Mouse (Mus musculus) liver, embryonic 14.5 days (tissue): ENCODE data around the gene Peli2. TPM values are rescaled to one million over a fixed set of nuclear protein-coding genes. Genes with fewer than 3 reads are reported as not detected.

Experiments
- ATAC-seq: fragments of 200-750 bp; cut with Nextera tagmentation; 2 replicates; pipeline ENCODE4 v1.8.0; 2017; ENCODE audit warnings: moderate number of reproducible peaks, mild to moderate bottlenecking, moderate library complexity; ENCODE audit not compliant: insufficient read depth
- DNase-seq, 3 experiments: peaks; one replicate each; pipeline ENCODE4 v3.0.0-alpha.2; 2012 to 2013; ENCODE audit warnings: low read depth in 3 of 3, low spot score in 3 of 3
- H3K27ac ChIP-seq: fragments of 300-500 bp; sonication (generic); 2 replicates; pipeline ENCODE4 v1.5.1; 2014; ENCODE audit warnings: moderate library complexity, mild to moderate bottlenecking, control low read depth, inconsistent platforms
- H3K27me3 ChIP-seq: fragments of 300-500 bp; sonication (generic); 2 replicates; pipeline ENCODE4 v1.6.1; 2014; ENCODE audit warnings: mild to moderate bottlenecking, low read length, moderate library complexity; ENCODE audit not compliant: control insufficient read depth, insufficient read depth
- H3K36me3 ChIP-seq: fragments of 300-500 bp; sonication (generic); replicated peaks from 2 replicates; pipeline ENCODE4 v1.6.1; 2014; ENCODE audit warnings: low read depth; ENCODE audit not compliant: control insufficient read depth, insufficient read depth
- H3K4me1 ChIP-seq, 2 experiments: fragments of 200-500 bp in 1 of 2; fragments of 300-500 bp in 1 of 2; sonication (generic) in 1 of 2; replicated peaks; 2 replicates each; pipeline ENCODE4 v1.6.1; 2012 to 2014; ENCODE audit warnings: antibody characterized with exemption in 1 of 2, inconsistent platforms in 1 of 2, low read length in 1 of 2; ENCODE audit not compliant: control insufficient read depth in 2 of 2, insufficient read depth in 2 of 2
- H3K4me2 ChIP-seq: fragments of 300-500 bp; sonication (generic); 2 replicates; pipeline ENCODE4 v1.6.1; 2014; ENCODE audit warnings: low read depth, mild to moderate bottlenecking, control low read depth, moderate library complexity
- H3K4me3 ChIP-seq, 2 experiments: fragments of 200-500 bp in 1 of 2; fragments of 300-500 bp in 1 of 2; sonication (generic) in 1 of 2; 2 replicates each; pipeline ENCODE4 v1.5.1; 2012 to 2014; ENCODE audit warnings: low read depth in 2 of 2, low read length in 2 of 2, mild to moderate bottlenecking in 2 of 2, control low read depth in 1 of 2, inconsistent platforms in 1 of 2, moderate library complexity in 1 of 2; ENCODE audit not compliant: insufficient read depth in 1 of 2
- H3K9ac ChIP-seq: fragments of 300-500 bp; sonication (generic); replicated peaks from 2 replicates; pipeline ENCODE4 v1.6.1; 2014; ENCODE audit warnings: mild to moderate bottlenecking, control low read depth, moderate library complexity
- H3K9me3 ChIP-seq: fragments of 300-500 bp; sonication (generic); 2 replicates; pipeline ENCODE4 v1.6.1; 2016; ENCODE audit warnings: low read length, mixed read lengths; ENCODE audit not compliant: control insufficient read depth
- CTCF ChIP-seq: IDR thresholded peaks from 2 replicates; pipeline ENCODE4 v1.5.1; 2016; ENCODE audit warnings: antibody characterized with exemption, low read depth, control low read depth
- EP300 ChIP-seq: IDR thresholded peaks from 2 replicates; pipeline ENCODE4 v1.6.1; 2016; ENCODE audit warnings: antibody characterized with exemption, low read depth
- WGBS: fragments of 180-500 bp; shearing (Covaris S2); extraction: QIAGEN DNeasy Blood & Tissue Kit; methylation state at CpG from one replicate; pipeline ENCODE4 v1.1.7; 2014; ENCODE audit not compliant: insufficient replicate concordance; 5-methylcytosine and 5-hydroxymethylcytosine counted together
- polyA plus RNA-seq, 2 experiments: library from polyadenylated mRNA; depleted of rRNA in 1 of 2; stranded (reverse) in 1 of 2; unstranded in 1 of 2; fragments of >200 nt; fragmentation: Nextera tagmentation in 1 of 2; extraction: Ambion mirVana in 1 of 2; gene quantifications; 2 replicates each; pipeline versions ENCODE4 v1.2.1 to v1.2.3; 2012 to 2014

The Peli2 gene
- polyA plus RNA-seq, 2 experiments = 0.68 to 0.70 TPM

DNA sequence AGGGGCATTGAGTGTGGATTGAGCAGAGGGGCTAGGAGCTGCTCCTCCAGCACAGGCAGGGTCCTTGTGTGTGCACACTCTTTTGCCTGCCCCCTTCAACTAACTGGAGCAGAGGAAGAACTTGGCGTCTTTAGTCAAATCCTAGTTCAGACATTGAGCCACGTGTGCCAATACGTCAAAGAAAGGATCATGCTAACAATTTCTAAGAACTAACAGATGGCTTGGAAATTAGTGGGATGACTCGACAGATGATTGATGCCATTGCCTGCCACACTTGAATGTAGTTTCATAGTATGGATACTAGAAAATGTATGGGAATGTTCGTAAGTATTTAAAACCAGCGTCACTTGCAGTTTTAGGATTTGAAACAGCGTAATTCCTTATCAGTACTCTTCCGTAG lies 54.5 kb downstream of the Peli2 start:
- Histone ChIP-seq H3K9me3 (no peaks in the 10 kb centered on the region), H3K9ac (no peak overlapping the region), H3K27ac (no peak overlapping the region), H3K4me3 (no peak overlapping the region), H3K36me3 (no peaks in the 10 kb centered on the region), H3K4me2 (no peak overlapping the region), H3K27me3 (no peaks in the 10 kb centered on the region), H3K4me1 (no peaks in the 10 kb centered on the region; a peak in 1 of 4 replicates)
- TF ChIP-seq EP300 (no peak), CTCF (no peak)
- ATAC-seq (no peak), DNase-seq (no peak)
- WGBS = 74% methylated on average over 8 of the region's 8 CpGs

DNA sequence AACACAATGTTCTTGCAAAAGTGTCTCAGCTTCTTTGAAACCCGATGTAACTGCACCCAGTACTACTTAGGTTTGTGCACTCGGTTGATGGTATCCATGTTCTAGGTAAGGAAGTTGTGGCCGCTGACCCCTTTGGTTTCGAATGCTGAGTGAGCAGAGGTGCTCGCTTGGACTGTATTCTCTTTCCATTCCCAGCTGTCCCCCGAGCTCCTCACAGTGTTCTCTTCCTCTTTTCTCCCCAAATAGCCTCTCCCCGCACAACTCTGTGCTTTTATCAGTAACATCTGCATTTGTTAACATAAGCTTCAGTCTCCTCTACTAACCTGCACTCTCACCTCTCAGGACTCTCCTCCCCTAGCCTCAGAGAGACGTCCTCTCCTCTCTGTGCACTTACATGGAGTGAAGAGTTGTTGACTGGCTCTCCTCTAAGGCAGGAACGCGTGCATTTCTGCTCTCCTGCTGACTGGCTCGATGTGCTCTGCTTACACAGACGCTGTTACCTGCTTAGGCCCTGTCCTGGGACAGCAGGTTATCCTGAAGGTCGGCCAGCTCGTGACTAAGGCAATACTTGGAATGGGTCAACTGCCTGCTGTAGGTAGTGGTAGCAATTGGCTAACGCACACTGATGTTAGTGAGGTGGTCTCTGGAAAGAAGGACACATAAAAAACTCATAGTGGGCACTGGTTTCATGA lies 57.8 kb downstream of the Peli2 start:
- ATAC-seq = no peak
- H3K9me3 ChIP-seq = no peaks in the 10 kb centered on the region
- H3K9ac ChIP-seq = no peak overlapping the region
- H3K27ac ChIP-seq = no peak overlapping the region
- WGBS = 36% methylated on average over 15 of the region's 15 CpGs
- H3K36me3 ChIP-seq = no peaks in the 10 kb centered on the region
- H3K4me2 ChIP-seq = no peak overlapping the region
- no peaks in the 10 kb centered on the region for H3K27me3 ChIP-seq
- TF ChIP-seq EP300 (no peak), CTCF (no peak)
- H3K4me3 ChIP-seq = no peak overlapping the region
- H3K4me1 ChIP-seq = no peaks in the 10 kb centered on the region; a peak in 1 of 4 replicates
- no peak for DNase-seq

DNA sequence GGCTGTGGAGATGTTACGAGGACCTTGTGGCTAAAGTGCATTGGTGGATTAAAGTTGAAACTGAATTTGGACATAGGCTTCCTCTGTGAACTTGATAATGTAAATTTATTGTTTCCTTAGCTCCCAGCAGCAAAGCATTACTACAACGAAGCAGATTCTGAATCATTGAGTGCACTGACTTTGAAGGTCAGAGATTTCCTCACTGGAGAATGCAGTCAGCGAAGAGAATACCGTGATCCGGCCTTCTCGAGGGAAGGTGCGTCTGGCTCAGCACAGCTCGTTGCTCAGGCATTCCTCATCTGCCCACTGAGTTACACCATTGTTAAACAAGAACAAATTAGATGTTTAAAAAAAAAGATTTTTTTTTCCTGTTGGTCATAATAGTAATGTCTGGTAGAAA lies 58.4 kb downstream of the Peli2 start:
- H3K9me3 ChIP-seq = no peaks in the 10 kb centered on the region
- no peaks in the 10 kb centered on the region; a peak in 1 of 4 replicates for H3K4me1 ChIP-seq
- no peak overlapping the region for H3K9ac ChIP-seq
- ATAC-seq (no peak), DNase-seq (no peak)
- WGBS = 73% methylated on average over 8 of the region's 8 CpGs
- H3K36me3 ChIP-seq = no peaks in the 10 kb centered on the region
- H3K27me3 ChIP-seq = no peaks in the 10 kb centered on the region
- H3K4me3 ChIP-seq = no peak overlapping the region
- H3K4me2 ChIP-seq = no peak overlapping the region
- H3K27ac ChIP-seq = no peak overlapping the region
- TF ChIP-seq CTCF = no peak
- no peak for TF ChIP-seq EP300

DNA sequence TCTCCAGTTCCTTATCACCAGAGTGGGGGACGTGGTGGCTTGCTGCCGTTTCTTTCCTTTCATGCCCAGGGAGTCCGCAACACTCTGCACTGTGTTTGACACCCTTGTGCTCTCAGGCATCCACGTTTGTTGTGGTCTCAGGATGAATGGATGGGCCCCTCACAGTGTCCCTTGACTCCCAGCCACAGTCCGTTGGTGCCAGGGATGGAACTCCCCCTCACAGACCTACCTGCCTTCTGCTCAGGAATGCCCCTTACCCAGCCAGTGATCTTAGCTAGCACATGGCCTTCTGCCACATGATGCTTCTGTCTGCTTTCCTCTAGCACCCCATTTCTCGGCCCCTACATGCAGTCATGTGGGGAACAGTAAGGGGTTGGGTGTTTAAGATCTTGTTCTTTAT lies 65.7 kb downstream of the Peli2 start:
- Histone ChIP-seq H3K27ac (no peak overlapping the region), H3K4me3 (no peak overlapping the region), H3K9me3 (no peaks in the 10 kb centered on the region), H3K9ac (no peak overlapping the region), H3K36me3 (no peaks in the 10 kb centered on the region), H3K4me2 (no peak overlapping the region), H3K27me3 (no peaks in the 10 kb centered on the region), H3K4me1 (no peaks in the 10 kb centered on the region)
- no peak for TF ChIP-seq CTCF
- no peak for TF ChIP-seq EP300
- no peak for DNase-seq
- no peak for ATAC-seq
- 52% methylated on average over 6 of the region's 6 CpGs for WGBS

DNA sequence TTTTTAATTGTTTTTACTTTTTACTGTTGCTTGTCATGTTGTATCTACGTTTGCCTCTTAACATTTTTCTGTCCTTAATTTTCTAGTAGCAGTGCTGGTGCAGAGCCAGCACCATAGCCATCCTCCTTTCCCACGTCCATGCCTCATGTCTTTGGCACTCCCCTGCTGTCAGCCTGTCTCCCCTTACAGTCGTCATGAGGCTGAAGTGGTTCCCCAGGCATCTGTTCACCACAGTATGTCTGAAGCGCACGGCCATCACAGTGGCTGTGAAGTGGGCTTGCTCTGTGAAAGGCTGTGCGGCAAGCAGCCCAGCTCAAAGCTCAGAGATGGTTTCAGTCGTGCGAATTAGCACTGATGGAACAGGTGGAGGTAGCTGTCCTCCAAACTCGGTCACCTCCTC lies 66.5 kb downstream of the Peli2 start:
- no peak overlapping the region for H3K9ac ChIP-seq
- H3K36me3 ChIP-seq = no peaks in the 10 kb centered on the region
- no peaks in the 10 kb centered on the region for H3K27me3 ChIP-seq
- no peak for TF ChIP-seq EP300
- no peak for TF ChIP-seq CTCF
- H3K4me2 ChIP-seq = no peak overlapping the region
- no peaks in the 10 kb centered on the region for H3K9me3 ChIP-seq
- 55% methylated on average over 9 of the region's 9 CpGs for WGBS
- ATAC-seq (no peak), DNase-seq (no peak)
- no peak overlapping the region for H3K4me3 ChIP-seq
- no peak overlapping the region for H3K27ac ChIP-seq
- no peaks in the 10 kb centered on the region for H3K4me1 ChIP-seq
